Mouse (Mus musculus): Measurements from ENCODE around the gene Stpg4.

GRCm38 (mm10) chr17:87427511-87427910, at the start of gene Stpg4:
- TF ChIP-seq CTCF (IDR thresholded peaks at IDR 0.05; ENCODE audit: extremely low read depth, insufficient read depth, insufficient read length, insufficient replicate concordance) (no peak), POLR2A (IDR thresholded peaks at IDR 0.05; ENCODE audit: low read depth, low read length) (no peak)

Measured in spleen, adult 2 months (tissue).